Mouse (Mus musculus) intestine, embryonic 15.5 days (tissue): Measurements from ENCODE around the gene Fam160a1. TPM values are rescaled to one million over a fixed set of nuclear protein-coding genes. Genes with fewer than 3 reads are reported as not detected.

ENCODE experiments used
- ATAC-seq: fragments of 200-750 bp; cut with Nextera tagmentation; 2 replicates; pipeline ENCODE4 v1.8.0; 2017; ENCODE audit warnings: moderate TSS enrichment, moderate library complexity
- H3K27ac ChIP-seq: fragments of 300-500 bp; sonication (generic); 2 replicates; pipeline ENCODE4 v1.5.1; 2015; ENCODE audit warnings: mild to moderate bottlenecking, inconsistent platforms
- H3K27me3 ChIP-seq: fragments of 300-500 bp; sonication (generic); replicated peaks from 2 replicates; pipeline ENCODE4 v1.6.1; 2015; ENCODE audit warnings: inconsistent platforms
- H3K36me3 ChIP-seq: fragments of 300-500 bp; sonication (generic); 2 replicates; pipeline ENCODE4 v1.6.1; 2015; ENCODE audit warnings: inconsistent platforms
- H3K4me1 ChIP-seq: fragments of 300-500 bp; sonication (generic); replicated peaks from 2 replicates; pipeline ENCODE4 v1.6.1; 2015; ENCODE audit warnings: inconsistent platforms
- H3K4me2 ChIP-seq: fragments of 300-500 bp; sonication (generic); replicated peaks from 2 replicates; pipeline ENCODE4 v1.6.1; 2015; ENCODE audit warnings: mild to moderate bottlenecking, inconsistent platforms
- H3K4me3 ChIP-seq: fragments of 300-500 bp; sonication (generic); replicated peaks from 2 replicates; pipeline ENCODE4 v1.5.1; 2015; ENCODE audit warnings: inconsistent platforms
- H3K9ac ChIP-seq: fragments of 300-500 bp; sonication (generic); 2 replicates; pipeline ENCODE4 v1.6.1; 2015; ENCODE audit warnings: inconsistent platforms
- H3K9me3 ChIP-seq: fragments of 300-500 bp; sonication (generic); 2 replicates; pipeline ENCODE4 v1.6.1; 2016; ENCODE audit warnings: inconsistent platforms
- WGBS: fragments of 180-500 bp; shearing (Covaris S2); methylation state at CpG from one replicate; pipeline ENCODE4 v1.1.7; 2015; 5-methylcytosine and 5-hydroxymethylcytosine counted together
- polyA plus RNA-seq: library from polyadenylated mRNA; unstranded; fragments of >200 nt; fragmentation: Nextera tagmentation; extraction: Ambion mirVana; gene quantifications from 2 replicates; pipeline ENCODE4 v1.2.1, GENCODE M21; 2015

The Fam160a1 gene
- polyA plus RNA-seq: 3.1 and 3.3 TPM in 2 replicates

GRCm38 (mm10) chr3:85817191-85817590, at the start of gene Fam160a1:
Gene Fam160a1, minus strand, starts transcription at chr3:85817291.
- H3K4me3 ChIP-seq: no peak within 1 kb of the TSS
- no peaks in the 10 kb centered on the region for H3K4me1 ChIP-seq
- no peak within 1 kb of the TSS for H3K9ac ChIP-seq
- no peaks in the 10 kb centered on the region for H3K36me3 ChIP-seq
- no peak within 1 kb of the TSS for H3K4me2 ChIP-seq
- H3K27ac ChIP-seq: no peak within 1 kb of the TSS
- no peak for ATAC-seq
- no peaks in the 10 kb centered on the region for H3K27me3 ChIP-seq
- H3K9me3 ChIP-seq: no peaks in the 10 kb centered on the region
- WGBS: 88% methylated on average over 2 of the region's 2 CpGs

GRCm38 (mm10) chr3:85863996-85864395, 46.9 kb upstream of the Fam160a1 start:
- Histone ChIP-seq H3K27me3 (no peaks in the 10 kb centered on the region), H3K27ac (no peak overlapping the region)
- 22% methylated on average over 3 of the region's 3 CpGs for WGBS

DNA sequence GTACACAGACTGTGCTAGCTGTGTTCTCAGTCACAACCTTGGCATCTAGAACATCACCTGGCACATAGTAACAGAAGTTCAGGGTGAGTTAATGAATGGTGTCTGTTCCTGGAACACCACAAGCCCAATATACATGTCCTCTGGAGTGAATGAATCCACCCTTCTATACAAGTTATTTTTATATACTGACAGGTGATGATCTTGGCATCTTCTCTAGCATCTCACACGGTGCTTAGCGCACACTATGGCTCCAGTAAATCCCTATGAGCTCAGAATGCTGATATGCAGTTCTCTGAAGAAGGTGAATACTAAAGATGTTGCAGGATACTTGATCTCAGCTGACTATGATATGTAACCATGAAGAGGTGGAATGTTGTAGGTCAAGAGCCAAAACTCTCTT, 45.8 kb upstream of the Fam160a1 start:
- ATAC-seq: no peak
- Histone ChIP-seq H3K4me3 (no peak overlapping the region), H3K9ac (no peak overlapping the region), H3K27ac (no peak overlapping the region), H3K27me3 (no peaks in the 10 kb centered on the region), H3K9me3 (no peaks in the 10 kb centered on the region), H3K36me3 (no peaks in the 10 kb centered on the region), H3K4me2 (no peak overlapping the region), H3K4me1 (no peaks in the 10 kb centered on the region)
- WGBS: 83% methylated on average over 2 of the region's 2 CpGs

More at GRCm38 (mm10) chr3:85863996-85864395, 46.9 kb upstream of the Fam160a1 start:
- H3K9ac ChIP-seq: no peak overlapping the region
- no peak overlapping the region for H3K4me2 ChIP-seq
- no peak overlapping the region for H3K4me3 ChIP-seq
- no peaks in the 10 kb centered on the region for H3K4me1 ChIP-seq
- no peak for ATAC-seq
- no peaks in the 10 kb centered on the region for H3K36me3 ChIP-seq
- 0 out of 2 replicates have a peak, but pooled peaks cover 2% of the 10 kb centered on the region for H3K9me3 ChIP-seq

DNA sequence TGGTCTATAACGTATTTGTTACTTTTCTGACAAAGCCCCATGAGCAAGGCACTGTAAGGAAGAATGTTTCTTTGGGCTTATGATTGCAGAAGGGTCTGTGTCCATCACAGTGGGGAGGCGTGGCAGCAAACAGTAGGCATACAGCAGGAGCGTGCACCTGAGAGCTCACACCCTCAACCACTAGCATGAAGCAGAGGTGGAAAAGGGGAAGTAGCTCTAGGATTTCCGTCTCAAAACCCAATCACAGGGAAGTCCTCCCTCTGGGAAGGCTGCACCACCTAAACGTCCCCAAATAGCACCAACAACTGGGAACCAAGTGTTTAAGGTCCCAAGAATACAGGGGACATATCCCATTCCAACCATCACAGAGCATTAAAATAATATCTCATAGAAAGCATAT, 43.9 kb upstream of the Fam160a1 start:
- Histone ChIP-seq H3K4me2 (no peak overlapping the region), H3K9ac (no peak overlapping the region), H3K36me3 (no peaks in the 10 kb centered on the region), H3K4me1 (no peaks in the 10 kb centered on the region), H3K4me3 (no peak overlapping the region), H3K27me3 (no peaks in the 10 kb centered on the region), H3K27ac (no peak overlapping the region), H3K9me3 (no peaks in the 10 kb centered on the region)
- no peak for ATAC-seq
- 77% methylated on average over 5 of the region's 5 CpGs for WGBS

DNA sequence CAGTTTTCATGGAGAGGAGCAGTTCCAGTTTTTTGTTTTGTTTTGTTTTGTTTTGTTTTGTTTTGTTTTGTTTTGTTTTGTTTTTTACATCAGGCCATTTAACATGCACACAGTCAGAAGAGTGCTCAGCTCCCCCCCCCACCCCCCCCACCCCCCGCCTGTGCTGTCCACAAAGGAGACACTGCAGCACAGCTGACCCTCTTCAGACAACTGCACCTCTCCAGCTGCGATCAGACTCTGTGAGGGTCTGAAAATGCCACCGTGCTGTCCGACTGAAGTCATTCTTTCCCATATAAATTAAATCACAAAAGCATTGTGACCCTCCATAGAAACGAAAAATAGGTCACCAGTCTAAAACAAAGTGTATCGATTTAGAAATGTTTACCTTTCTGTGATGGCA, 42.2 kb upstream of the Fam160a1 start:
- Histone ChIP-seq H3K9me3 (no peaks in the 10 kb centered on the region), H3K4me1 (no peaks in the 10 kb centered on the region), H3K4me2 (no peak overlapping the region), H3K27me3 (no peaks in the 10 kb centered on the region), H3K27ac (no peak overlapping the region), H3K9ac (no peak overlapping the region), H3K36me3 (no peaks in the 10 kb centered on the region), H3K4me3 (no peak overlapping the region)
- ATAC-seq: no peak
- WGBS: 73% methylated on average over 6 of the region's 6 CpGs

- WGBS: 69% methylated on average over 11 of the region's 11 CpGs
- H3K4me3 ChIP-seq: no peak overlapping the region
- no peak for ATAC-seq
- no peak overlapping the region for H3K27ac ChIP-seq
- no peaks in the 10 kb centered on the region for H3K9me3 ChIP-seq
- H3K4me1 ChIP-seq: no peaks in the 10 kb centered on the region
- no peaks in the 10 kb centered on the region for H3K27me3 ChIP-seq
- no peak overlapping the region for H3K4me2 ChIP-seq
- no peaks in the 10 kb centered on the region for H3K36me3 ChIP-seq
- no peak overlapping the region for H3K9ac ChIP-seq
Observed at GRCm38 (mm10) chr3:85858140-85859135, 41.3 kb upstream of the Fam160a1 start.

DNA sequence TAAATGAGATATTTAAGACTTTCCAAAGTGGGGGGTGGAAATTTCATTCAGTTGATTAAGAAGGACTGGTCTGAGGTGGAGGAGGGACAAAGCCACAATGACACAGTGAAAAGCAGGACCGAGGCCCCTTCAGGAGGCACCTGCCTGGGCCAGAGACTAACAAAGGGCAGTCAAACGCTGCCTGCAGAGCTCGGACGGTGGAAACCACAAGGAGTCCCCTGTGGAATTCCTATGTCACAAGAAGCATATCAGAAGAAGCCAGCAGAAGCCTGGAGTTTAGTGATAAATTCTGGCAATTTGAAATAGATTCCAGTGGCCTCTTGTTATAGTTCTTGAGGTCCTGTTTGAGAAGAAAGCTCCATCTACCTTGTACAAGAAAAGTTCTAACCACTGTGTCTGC, 40.0 kb upstream of the Fam160a1 start:
- ATAC-seq: no peak
- no peaks in the 10 kb centered on the region for H3K36me3 ChIP-seq
- no peak overlapping the region for H3K4me3 ChIP-seq
- no peak overlapping the region for H3K27ac ChIP-seq
- H3K9ac ChIP-seq: no peak overlapping the region
- no peaks in the 10 kb centered on the region for H3K9me3 ChIP-seq
- no peak overlapping the region for H3K4me2 ChIP-seq
- no peaks in the 10 kb centered on the region for H3K4me1 ChIP-seq
- no peaks in the 10 kb centered on the region for H3K27me3 ChIP-seq
- 56% methylated on average over 4 of the region's 4 CpGs for WGBS

DNA sequence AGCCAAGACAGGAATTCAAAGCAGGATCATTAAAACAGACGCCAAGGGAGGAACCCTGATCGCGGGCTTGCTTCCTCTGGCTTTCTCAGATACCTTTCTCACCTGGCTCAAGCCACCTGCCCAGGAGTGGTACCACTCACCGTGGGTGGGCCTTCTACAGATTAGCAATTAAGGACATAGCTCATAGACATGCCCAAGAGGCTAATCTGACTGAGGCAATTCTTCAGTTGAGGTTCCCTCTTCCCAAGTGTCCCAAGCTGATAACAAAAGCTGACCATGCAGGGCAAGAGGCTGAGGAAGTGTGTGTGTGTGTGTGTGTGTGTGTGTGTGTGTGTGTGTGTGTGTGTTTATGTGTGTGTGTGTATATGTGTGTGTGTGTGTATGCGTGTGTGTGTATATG, 38.9 kb upstream of the Fam160a1 start:
- no peaks in the 10 kb centered on the region for H3K27me3 ChIP-seq
- H3K4me3 ChIP-seq: no peak overlapping the region
- 85% methylated on average over 5 of the region's 5 CpGs for WGBS
- ATAC-seq: no peak
- no peak overlapping the region for H3K4me2 ChIP-seq
- no peak overlapping the region for H3K9ac ChIP-seq
- H3K9me3 ChIP-seq: no peaks in the 10 kb centered on the region
- H3K36me3 ChIP-seq: no peaks in the 10 kb centered on the region
- no peaks in the 10 kb centered on the region for H3K4me1 ChIP-seq
- no peak overlapping the region for H3K27ac ChIP-seq

DNA sequence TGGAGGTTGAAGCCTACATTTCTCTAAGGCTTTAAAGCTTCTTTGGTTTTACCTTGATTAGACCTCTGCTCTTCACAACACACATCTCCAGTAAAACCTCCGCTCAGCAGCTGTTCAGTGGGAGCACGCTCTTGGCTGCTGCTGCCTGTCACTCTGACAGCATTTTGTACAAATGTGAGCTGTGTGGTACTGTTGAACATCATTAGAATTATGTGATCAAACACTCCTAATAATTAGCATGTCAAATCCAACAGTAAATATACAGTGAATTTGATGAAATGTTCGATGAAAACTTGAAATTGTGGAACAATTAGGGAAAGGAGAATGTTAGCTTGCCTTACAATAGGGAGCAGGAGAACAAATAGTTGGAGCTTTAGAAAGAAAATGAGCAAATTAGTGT, 38.0 kb upstream of the Fam160a1 start:
- Histone ChIP-seq H3K27ac (no peak overlapping the region), H3K9me3 (no peaks in the 10 kb centered on the region)
- ATAC-seq: no peak

GRCm38 (mm10) chr3:85854143-85854542, 37.1 kb upstream of the Fam160a1 start:
- H3K9me3 ChIP-seq: no peaks in the 10 kb centered on the region
- no peaks in the 10 kb centered on the region for H3K27me3 ChIP-seq
- H3K36me3 ChIP-seq: no peaks in the 10 kb centered on the region
- H3K27ac ChIP-seq: no peak overlapping the region
- no peak overlapping the region for H3K9ac ChIP-seq
- no peak overlapping the region for H3K4me3 ChIP-seq
- 86% methylated on average over 6 of the region's 6 CpGs for WGBS
- H3K4me1 ChIP-seq: no peaks in the 10 kb centered on the region
- no peak overlapping the region for H3K4me2 ChIP-seq
- ATAC-seq: no peak

More for the DNA sequence above, 38.0 kb upstream of the Fam160a1 start:
- 91% methylated on average over 3 of the region's 3 CpGs for WGBS
- Histone ChIP-seq H3K4me3 (no peak overlapping the region), H3K4me2 (no peak overlapping the region), H3K36me3 (no peaks in the 10 kb centered on the region), H3K4me1 (no peaks in the 10 kb centered on the region), H3K9ac (no peak overlapping the region), H3K27me3 (no peaks in the 10 kb centered on the region)

DNA sequence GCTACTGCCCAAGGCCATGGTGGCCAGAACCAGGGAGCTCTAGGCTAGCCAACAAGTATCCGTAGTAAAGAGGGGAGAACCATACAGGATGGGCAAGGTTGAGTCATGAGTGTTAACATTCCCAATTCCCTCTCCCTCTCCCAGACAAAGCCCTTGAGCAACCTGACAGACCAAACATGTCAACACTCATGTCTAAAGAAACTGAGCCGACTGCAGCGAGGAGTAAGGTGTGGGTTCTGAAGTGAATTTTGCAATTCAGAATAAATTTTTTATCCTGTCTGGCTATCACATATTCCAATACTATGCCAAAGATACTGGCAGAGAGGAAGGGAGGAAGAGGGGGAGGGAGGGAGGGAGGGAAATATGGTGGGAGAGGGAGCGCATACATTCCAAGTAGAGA, 36.6 kb upstream of the Fam160a1 start:
- Histone ChIP-seq H3K4me2 (no peak overlapping the region), H3K27ac (no peak overlapping the region), H3K4me3 (no peak overlapping the region), H3K27me3 (no peaks in the 10 kb centered on the region), H3K9ac (no peak overlapping the region), H3K36me3 (no peaks in the 10 kb centered on the region), H3K9me3 (no peaks in the 10 kb centered on the region), H3K4me1 (no peaks in the 10 kb centered on the region)
- ATAC-seq: no peak
- WGBS: 89% methylated on average over 4 of the region's 4 CpGs

DNA sequence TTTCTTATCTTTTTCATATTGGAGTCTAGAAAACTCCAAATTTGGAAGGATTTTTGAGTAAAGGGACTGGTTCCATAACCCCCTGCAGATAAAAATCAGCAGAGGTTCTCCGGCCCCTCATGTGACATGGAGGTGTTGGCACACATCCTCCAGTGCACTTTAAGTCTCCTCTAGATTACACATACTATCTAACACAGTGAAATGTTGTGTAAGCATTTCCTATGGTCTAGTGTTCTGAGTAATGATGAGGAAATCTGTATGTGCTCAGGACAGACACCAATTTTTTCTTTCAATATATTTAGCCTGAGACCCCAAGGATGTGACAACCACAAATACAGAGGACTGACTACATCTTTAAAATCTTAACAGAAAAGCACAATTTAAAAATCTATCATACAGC, 33.0 kb upstream of the Fam160a1 start:
- Histone ChIP-seq H3K4me2 (no peak overlapping the region), H3K27ac (no peak overlapping the region), H3K27me3 (no peaks in the 10 kb centered on the region), H3K36me3 (no peaks in the 10 kb centered on the region), H3K9me3 (no peaks in the 10 kb centered on the region), H3K9ac (no peak overlapping the region), H3K4me3 (no peak overlapping the region), H3K4me1 (no peaks in the 10 kb centered on the region)
- no peak for ATAC-seq
- 93% methylated on average over 1 of the region's 1 CpGs for WGBS

DNA sequence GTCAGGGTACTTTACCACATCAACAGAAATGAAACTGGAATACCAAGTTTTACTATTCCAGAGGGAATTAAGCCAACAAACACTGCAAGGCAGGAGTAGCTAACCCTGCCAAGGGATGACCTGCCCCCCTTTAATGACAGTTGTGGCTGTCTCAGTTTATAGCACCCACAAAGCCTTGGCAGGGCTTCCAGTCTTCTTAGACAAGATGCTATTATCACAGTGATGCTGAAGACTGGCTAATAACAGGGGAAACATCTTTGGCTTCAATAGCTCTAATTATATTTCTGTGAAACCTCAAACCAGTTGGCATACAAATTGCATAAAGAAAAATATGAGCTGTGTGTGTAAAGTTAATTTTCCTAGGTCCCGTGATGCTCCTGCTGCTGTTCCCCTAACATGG, 29.2 kb upstream of the Fam160a1 start:
- H3K4me3 ChIP-seq: no peak overlapping the region
- peaks cover 9% of the 10 kb centered on the region; the same call in 1 of the 2 replicates for H3K4me1 ChIP-seq
- H3K9me3 ChIP-seq: no peaks in the 10 kb centered on the region
- ATAC-seq: no peak
- H3K36me3 ChIP-seq: no peaks in the 10 kb centered on the region
- no peak overlapping the region for H3K4me2 ChIP-seq
- WGBS: 89% methylated on average over 1 of the region's 1 CpGs
- no peak overlapping the region for H3K9ac ChIP-seq
- no peak overlapping the region for H3K27ac ChIP-seq
- H3K27me3 ChIP-seq: no peaks in the 10 kb centered on the region
